In the genomic region with DNA sequence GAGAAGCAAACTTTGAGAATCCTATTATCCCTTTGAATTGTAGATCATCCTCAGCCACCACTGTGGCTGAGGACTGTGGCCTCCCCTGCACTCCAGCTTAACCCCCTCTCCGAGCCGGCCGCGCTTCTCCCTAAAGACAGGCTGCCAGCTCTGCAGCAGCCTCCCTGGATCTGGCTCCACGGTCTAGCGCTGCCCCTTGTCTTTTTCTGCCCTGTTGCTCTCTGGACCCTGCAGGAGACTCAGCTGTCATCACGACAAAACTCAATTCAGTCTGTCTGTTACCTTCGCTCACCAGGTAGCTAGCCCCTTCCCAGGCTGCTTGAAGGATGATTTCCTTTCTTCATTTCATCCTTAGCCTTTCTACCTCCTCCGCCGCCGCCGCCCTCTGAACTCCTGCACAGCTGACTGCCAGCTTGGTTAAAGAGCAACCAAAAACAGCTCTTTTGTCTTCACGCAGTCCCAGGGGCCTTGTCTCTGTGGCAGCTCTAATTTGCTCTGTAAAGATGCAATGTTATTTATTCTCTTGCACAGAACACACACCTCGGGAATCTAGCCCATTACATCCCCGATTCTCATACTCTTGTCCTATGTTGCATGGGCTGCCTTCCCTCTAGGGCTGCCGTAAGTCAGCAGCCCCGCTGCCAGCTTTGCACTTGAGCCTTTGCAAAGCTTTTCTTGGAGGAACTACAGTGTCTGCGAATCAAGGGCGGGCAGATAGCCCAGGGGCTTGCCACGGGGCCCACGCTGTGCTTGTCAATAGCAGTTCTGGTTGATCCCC, we compare ENCODE assay signal across 8 mouse cellular contexts.
DNase-seq lines count a peak whose midpoint lies in the region; ATAC-seq lines count a peak whose summit lies in the region.

No protein-coding gene starts in this region.

- DNase-seq in gastrocnemius, postnatal 14 days = peak; percentile 14
- DNase-seq in gastrocnemius, adult 8-10 months (ENCODE audit: low spot score in 2 of 2) = no peak
- peak; percentile 27 for DNase-seq in Muller cell, postnatal 12 days (ENCODE audit: inconsistent ontology term)
- peak; percentile 63 for DNase-seq in kidney, postnatal 10 days
- DNase-seq in neural tube, embryonic 11.5 days (ENCODE audit: low spot score) = peak; percentile 55
- no peak for DNase-seq in right cerebral cortex, postnatal 25 days
- no peak for DNase-seq in left cerebral cortex, postnatal 36 days (ENCODE audit: low spot score in 2 of 2)

- peak overlapping the region; percentile 15 for H3K4me3 ChIP-seq in forebrain, embryonic 15.5 days
- H3K4me3 ChIP-seq in neural tube, embryonic 11.5 days (ENCODE audit: low read depth, low read length) = peak overlapping the region; percentile 21; the same call in 1 of the 2 replicates

- peak overlapping the region; percentile 13 for H3K27ac ChIP-seq in forebrain, embryonic 15.5 days (replicated peaks)
- H3K27ac ChIP-seq in neural tube, embryonic 11.5 days (ENCODE audit: low read depth, low read length) = no peak overlapping the region

- no peaks in the 10 kb centered on the region for H3K9me3 ChIP-seq in forebrain, embryonic 15.5 days
- H3K9me3 ChIP-seq in neural tube, embryonic 11.5 days (ENCODE audit: control insufficient read depth, low read length) = no peaks in the 10 kb centered on the region

- H3K4me1 ChIP-seq in forebrain, embryonic 15.5 days = peaks cover 16% of the 10 kb centered on the region
- H3K4me1 ChIP-seq in neural tube, embryonic 11.5 days (ENCODE audit: control insufficient read depth, insufficient read depth, low read length) = peaks cover 6% of the 10 kb centered on the region

- H3K9ac ChIP-seq in forebrain, embryonic 15.5 days (replicated peaks) = peak overlapping the region; percentile 25
- H3K9ac ChIP-seq in neural tube, embryonic 11.5 days (ENCODE audit: low read length) = peak overlapping the region; percentile 46

- 1% methylated on average over 21 of the region's 21 CpGs for WGBS in forebrain, embryonic 15.5 days
- 3% methylated on average over 21 of the region's 21 CpGs for WGBS in neural tube, embryonic 11.5 days

- peak overlapping the region; percentile 41 for H3K4me2 ChIP-seq in forebrain, embryonic 15.5 days (replicated peaks)
- H3K4me2 ChIP-seq in neural tube, embryonic 11.5 days (ENCODE audit: low read depth) = peak overlapping the region; percentile 48

- no peaks in the 10 kb centered on the region for H3K27me3 ChIP-seq in forebrain, embryonic 15.5 days
- no peaks in the 10 kb centered on the region for H3K27me3 ChIP-seq in neural tube, embryonic 11.5 days (ENCODE audit: control insufficient read depth, insufficient read depth, low read length)

- intact Hi-C loops in gastrocnemius, postnatal 14 days (cut with DNase I; ENCODE audit: low total_unique reads) = no loop called here
- intact Hi-C loops in left cerebral cortex, postnatal 36 days (cut with DNase I) = loop anchor here (5.0 kb wide), 1 partner anchor 51 kb away; no protein-coding TSS in a partner anchor

- ATAC-seq in forebrain, embryonic 15.5 days (replicated peaks) = peak; percentile 36
- peak; percentile 32; the same call in 1 of the 2 replicates for ATAC-seq in neural tube, embryonic 11.5 days (ENCODE audit: insufficient read depth, low FRiP score, low TSS enrichment)

- H3K36me3 ChIP-seq in forebrain, embryonic 15.5 days = no peaks in the 10 kb centered on the region
- no peaks in the 10 kb centered on the region for H3K36me3 ChIP-seq in neural tube, embryonic 11.5 days (ENCODE audit: control insufficient read depth, insufficient read depth, low read length)

Comparison
In these comparisons a context has a peak if more than half of its experiments do, and no peak if none do; other contexts are left out.
1. DNase-seq: peak in gastrocnemius, postnatal 14 days (single experiment), Muller cell, postnatal 12 days (single experiment), kidney, postnatal 10 days (single experiment) and neural tube, embryonic 11.5 days (single experiment); none in gastrocnemius, adult 8-10 months (0 of 2), right cerebral cortex, postnatal 25 days (single experiment) and left cerebral cortex, postnatal 36 days (0 of 2).